Mouse (Mus musculus): ENCODE results near the gene Cbx5. TPM values are rescaled to one million over a fixed set of nuclear protein-coding genes. Genes with fewer than 3 reads are reported as not detected.

The Cbx5 gene
- polyA plus RNA-seq, 2 experiments = 32.4 to 54.4 TPM

DNA sequence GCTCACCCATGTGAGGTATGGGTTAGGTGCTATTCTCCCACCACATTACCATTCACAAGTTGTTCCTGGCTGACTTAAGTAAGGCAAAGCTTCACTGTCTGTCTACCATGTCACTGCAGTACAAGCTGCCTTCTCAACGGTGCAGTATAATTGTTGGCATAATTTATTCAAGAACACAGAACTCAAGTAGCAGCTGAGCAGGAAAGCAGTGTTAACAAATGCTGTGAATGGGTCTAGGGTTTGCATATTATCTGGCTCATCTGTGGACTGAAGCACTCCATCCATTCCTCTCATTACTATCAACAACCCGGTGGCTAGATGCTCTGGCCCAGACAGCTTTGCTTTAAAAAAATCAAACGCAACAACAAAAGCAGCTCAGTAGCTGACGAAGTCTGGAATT is 41.8 kb downstream of the Cbx5 start:
- WGBS (ENCODE audit: insufficient replicate concordance) = 90% methylated on average over 4 of the region's 4 CpGs
- no peak overlapping the region for H3K4me3 ChIP-seq (ENCODE audit: insufficient read depth in 1 of 2, low read depth in 2 of 2, low read length in 2 of 2)
- no peak for ATAC-seq (ENCODE audit: insufficient read depth)

GRCm38 (mm10) chr15:103196835-103197234 is 42.8 kb downstream of the Cbx5 start:
- DNase-seq (ENCODE audit: low read depth in 3 of 3, low spot score in 3 of 3) = no peak
- Histone ChIP-seq H3K4me3 (ENCODE audit: insufficient read depth in 1 of 2, low read depth in 2 of 2, low read length in 2 of 2) (no peak overlapping the region), H3K4me2 (ENCODE audit: low read depth) (no peak overlapping the region), H3K27me3 (ENCODE audit: control insufficient read depth, insufficient read depth, low read length) (no peaks in the 10 kb centered on the region), H3K9ac (replicated peaks) (no peak overlapping the region), H3K9me3 (ENCODE audit: control insufficient read depth, low read length) (no peaks in the 10 kb centered on the region), H3K27ac (no peak overlapping the region), H3K4me1 (replicated peaks; ENCODE audit: control insufficient read depth in 2 of 2, insufficient read depth in 2 of 2, low read length in 1 of 2) (no peaks in the 10 kb centered on the region), H3K36me3 (replicated peaks; ENCODE audit: control insufficient read depth, insufficient read depth, low read depth) (peaks cover 81% of the 10 kb centered on the region)
- WGBS (ENCODE audit: insufficient replicate concordance) = 75% methylated on average over 1 of the region's 1 CpGs
- ATAC-seq (ENCODE audit: insufficient read depth) = no peak
- TF ChIP-seq EP300 (IDR thresholded peaks at IDR 0.05; ENCODE audit: low read depth) (no peak), CTCF (IDR thresholded peaks at IDR 0.05; ENCODE audit: low read depth) (no peak)

More for the DNA sequence above, 41.8 kb downstream of the Cbx5 start:
- TF ChIP-seq EP300 (IDR thresholded peaks at IDR 0.05; ENCODE audit: low read depth) (no peak), CTCF (IDR thresholded peaks at IDR 0.05; ENCODE audit: low read depth) (no peak)
- Histone ChIP-seq H3K4me1 (replicated peaks; ENCODE audit: control insufficient read depth in 2 of 2, insufficient read depth in 2 of 2, low read length in 1 of 2) (no peaks in the 10 kb centered on the region), H3K27me3 (ENCODE audit: control insufficient read depth, insufficient read depth, low read length) (no peaks in the 10 kb centered on the region), H3K9me3 (ENCODE audit: control insufficient read depth, low read length) (no peaks in the 10 kb centered on the region), H3K27ac (no peak overlapping the region), H3K36me3 (replicated peaks; ENCODE audit: control insufficient read depth, insufficient read depth, low read depth) (peaks cover 83% of the 10 kb centered on the region), H3K4me2 (ENCODE audit: low read depth) (no peak overlapping the region), H3K9ac (replicated peaks) (no peak overlapping the region)
- no peak for DNase-seq (ENCODE audit: low read depth in 3 of 3, low spot score in 3 of 3)

DNA sequence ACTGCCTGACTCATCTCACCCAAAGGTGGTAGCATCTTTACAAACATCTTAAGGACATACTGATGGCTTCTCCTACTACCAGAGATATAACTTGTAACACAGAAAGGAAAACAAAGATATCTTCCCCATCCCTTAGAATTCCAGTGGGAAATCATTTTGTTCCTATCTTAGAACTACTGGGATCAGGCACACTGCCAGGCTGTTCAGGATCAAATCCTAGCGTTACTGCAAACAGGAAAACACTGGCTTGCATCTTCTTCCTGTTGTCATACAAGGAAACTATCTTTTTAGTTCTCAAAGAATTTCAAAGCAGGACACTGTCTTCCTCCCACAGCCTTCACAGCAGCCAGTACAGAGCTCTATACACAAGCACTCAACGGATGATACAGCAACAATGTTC is 46.0 kb downstream of the Cbx5 start:
- no peak for ATAC-seq (ENCODE audit: insufficient read depth)
- no peak overlapping the region for H3K9ac ChIP-seq (replicated peaks)
- peaks cover 59% of the 10 kb centered on the region for H3K36me3 ChIP-seq (replicated peaks; ENCODE audit: control insufficient read depth, insufficient read depth, low read depth)
- H3K4me1 ChIP-seq (replicated peaks; ENCODE audit: control insufficient read depth in 2 of 2, insufficient read depth in 2 of 2, low read length in 1 of 2) = no peaks in the 10 kb centered on the region
- H3K4me3 ChIP-seq (ENCODE audit: insufficient read depth in 1 of 2, low read depth in 2 of 2, low read length in 2 of 2) = no peak overlapping the region
- no peaks in the 10 kb centered on the region for H3K27me3 ChIP-seq (ENCODE audit: control insufficient read depth, insufficient read depth, low read length)
- no peak overlapping the region for H3K27ac ChIP-seq
- no peaks in the 10 kb centered on the region for H3K9me3 ChIP-seq (ENCODE audit: control insufficient read depth, low read length)
- H3K4me2 ChIP-seq (ENCODE audit: low read depth) = no peak overlapping the region
- DNase-seq (ENCODE audit: low read depth in 3 of 3, low spot score in 3 of 3) = no peak
- WGBS (ENCODE audit: insufficient replicate concordance) = 77% methylated on average over 2 of the region's 2 CpGs
- TF ChIP-seq EP300 (IDR thresholded peaks at IDR 0.05; ENCODE audit: low read depth) (no peak), CTCF (IDR thresholded peaks at IDR 0.05; ENCODE audit: low read depth) (no peak)

- ATAC-seq (ENCODE audit: insufficient read depth) (no peak), DNase-seq (ENCODE audit: low read depth in 3 of 3, low spot score in 3 of 3) (no peak)
- Histone ChIP-seq H3K27me3 (ENCODE audit: control insufficient read depth, insufficient read depth, low read length) (no peaks in the 10 kb centered on the region), H3K9me3 (ENCODE audit: control insufficient read depth, low read length) (no peaks in the 10 kb centered on the region), H3K36me3 (replicated peaks; ENCODE audit: control insufficient read depth, insufficient read depth, low read depth) (peaks cover 32% of the 10 kb centered on the region), H3K4me3 (ENCODE audit: insufficient read depth in 1 of 2, low read depth in 2 of 2, low read length in 2 of 2) (no peak overlapping the region), H3K27ac (no peak overlapping the region), H3K4me2 (ENCODE audit: low read depth) (no peak overlapping the region), H3K9ac (replicated peaks) (no peak overlapping the region), H3K4me1 (replicated peaks; ENCODE audit: control insufficient read depth in 2 of 2, insufficient read depth in 2 of 2, low read length in 1 of 2) (no peaks in the 10 kb centered on the region)
- WGBS (ENCODE audit: insufficient replicate concordance) = 62% methylated on average over 10 of the region's 10 CpGs
- TF ChIP-seq EP300 (IDR thresholded peaks at IDR 0.05; ENCODE audit: low read depth) = no peak
- peak; percentile 75 for TF ChIP-seq CTCF (IDR thresholded peaks at IDR 0.05; ENCODE audit: low read depth)
Measured at GRCm38 (mm10) chr15:103190531-103191462, 48.8 kb downstream of the Cbx5 start.

GRCm38 (mm10) chr15:103190083-103190482 is 49.5 kb downstream of the Cbx5 start:
- TF ChIP-seq EP300 (IDR thresholded peaks at IDR 0.05; ENCODE audit: low read depth) (no peak), CTCF (IDR thresholded peaks at IDR 0.05; ENCODE audit: low read depth) (no peak)
- Histone ChIP-seq H3K27ac (no peak overlapping the region), H3K9me3 (ENCODE audit: control insufficient read depth, low read length) (no peaks in the 10 kb centered on the region), H3K27me3 (ENCODE audit: control insufficient read depth, insufficient read depth, low read length) (no peaks in the 10 kb centered on the region), H3K36me3 (replicated peaks; ENCODE audit: control insufficient read depth, insufficient read depth, low read depth) (peaks cover 27% of the 10 kb centered on the region), H3K4me3 (ENCODE audit: insufficient read depth in 1 of 2, low read depth in 2 of 2, low read length in 2 of 2) (no peak overlapping the region), H3K4me2 (ENCODE audit: low read depth) (no peak overlapping the region), H3K4me1 (replicated peaks; ENCODE audit: control insufficient read depth in 2 of 2, insufficient read depth in 2 of 2, low read length in 1 of 2) (no peaks in the 10 kb centered on the region), H3K9ac (replicated peaks) (no peak overlapping the region)
- DNase-seq (ENCODE audit: low read depth in 3 of 3, low spot score in 3 of 3) (no peak), ATAC-seq (ENCODE audit: insufficient read depth) (no peak)
- 88% methylated on average over 7 of the region's 7 CpGs for WGBS (ENCODE audit: insufficient replicate concordance)
